Mouse (Mus musculus) hindbrain, embryonic 14.5 days (tissue): Measurements from ENCODE around the gene Fam83f. TPM values are rescaled to one million over a fixed set of nuclear protein-coding genes. Genes with fewer than 3 reads are reported as not detected.

Experiments used
- ATAC-seq: fragments of 200-750 bp; cut with Nextera tagmentation; 2 replicates; pipeline ENCODE4 v1.8.0; 2017; ENCODE audit warnings: moderate number of reproducible peaks, mild to moderate bottlenecking, moderate TSS enrichment, moderate library complexity; ENCODE audit not compliant: low FRiP score
- DNase-seq: peaks from one replicate; pipeline ENCODE4 v3.0.0-alpha.2; 2015; ENCODE audit warnings: low spot score
- H3K27ac ChIP-seq: fragments of 300-500 bp; sonication (generic); 2 replicates; pipeline ENCODE4 v1.5.1; 2014; ENCODE audit warnings: mild to moderate bottlenecking, moderate library complexity
- H3K27me3 ChIP-seq: fragments of 300-500 bp; sonication (generic); 2 replicates; pipeline ENCODE4 v1.6.1; 2014; ENCODE audit warnings: mild to moderate bottlenecking, low read length, mixed read lengths; ENCODE audit not compliant: control insufficient read depth, insufficient read depth
- H3K36me3 ChIP-seq: fragments of 300-500 bp; sonication (generic); replicated peaks from 2 replicates; pipeline ENCODE4 v1.6.1; 2014; ENCODE audit not compliant: control insufficient read depth, insufficient read depth
- H3K4me1 ChIP-seq: fragments of 300-500 bp; sonication (generic); replicated peaks from 2 replicates; pipeline ENCODE4 v1.6.1; 2014; ENCODE audit warnings: antibody characterized with exemption, low read length, mixed read lengths; ENCODE audit not compliant: control insufficient read depth, insufficient read depth
- H3K4me2 ChIP-seq: fragments of 300-500 bp; sonication (generic); replicated peaks from 2 replicates; pipeline ENCODE4 v1.6.1; 2014; ENCODE audit warnings: mild to moderate bottlenecking, moderate library complexity
- H3K4me3 ChIP-seq: fragments of 300-500 bp; sonication (generic); replicated peaks from 2 replicates; pipeline ENCODE4 v1.5.1; 2014; ENCODE audit warnings: mild to moderate bottlenecking, low read length
- H3K9ac ChIP-seq: fragments of 300-500 bp; sonication (generic); 2 replicates; pipeline ENCODE4 v1.6.1; 2014
- H3K9me3 ChIP-seq: fragments of 300-500 bp; sonication (generic); 2 replicates; pipeline ENCODE4 v1.6.1; 2016; ENCODE audit warnings: low read length; ENCODE audit not compliant: control insufficient read depth
- WGBS: fragments of 180-500 bp; shearing (Covaris S2); extraction: QIAGEN DNeasy Blood & Tissue Kit; methylation state at CpG from one replicate; pipeline ENCODE4 v1.1.7; 2014; 5-methylcytosine and 5-hydroxymethylcytosine counted together
- polyA plus RNA-seq: library from polyadenylated mRNA; unstranded; fragments of >200 nt; fragmentation: Nextera tagmentation; extraction: Ambion mirVana; gene quantifications from 2 replicates; pipeline ENCODE4 v1.2.1, GENCODE M21; 2014

The Fam83f gene
- polyA plus RNA-seq, 1 experiment from 2014 or later: 0.20 TPM

DNA sequence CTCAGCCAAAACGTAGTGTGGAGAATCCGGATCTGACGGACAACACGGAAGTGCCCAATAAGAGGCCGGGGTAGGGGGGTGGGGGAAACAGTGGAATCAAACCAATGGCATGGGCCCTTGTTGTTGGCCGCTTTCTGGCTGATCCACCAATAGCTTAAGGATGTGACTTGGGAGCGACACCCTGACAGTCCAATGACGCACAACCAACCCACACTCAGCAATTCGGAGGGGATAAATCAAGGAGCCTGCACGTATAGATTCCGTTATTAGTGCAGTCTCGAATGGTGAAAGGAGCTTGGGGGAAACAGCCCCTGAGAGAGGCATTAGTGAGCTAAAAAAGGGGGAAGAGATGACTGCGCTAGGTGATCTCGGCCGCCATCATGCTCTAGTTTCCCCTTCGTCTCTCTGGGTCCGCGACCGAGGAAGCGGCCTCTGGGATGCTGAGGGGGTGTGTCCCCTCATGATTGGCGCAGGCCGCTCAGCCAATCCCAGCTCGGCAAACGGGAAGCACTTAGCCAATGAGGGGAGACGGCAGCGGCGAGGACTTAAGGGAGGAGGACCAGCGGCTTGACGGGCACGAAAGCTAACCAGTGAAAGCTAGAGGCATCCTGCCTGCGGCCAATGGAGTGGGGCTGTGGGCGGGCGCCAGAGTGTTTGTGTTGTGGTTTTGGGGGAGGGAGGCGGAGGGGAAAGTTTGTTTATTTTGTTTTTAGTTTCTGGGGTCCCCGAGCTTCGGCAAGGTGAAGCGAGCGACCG lies 39.1 kb downstream of the Fam83f start, which contains the start of gene Tnrc6b:
Tnrc6b (plus strand) TSS at position 706 of the 756 bp plus-strand sequence.
- Histone ChIP-seq H3K27ac (peak within 1 kb of the TSS; percentile 90), H3K9me3 (no peaks in the 10 kb centered on the region), H3K36me3 (no peaks in the 10 kb centered on the region), H3K4me3 (peak within 1 kb of the TSS; percentile 95), H3K9ac (peak within 1 kb of the TSS; percentile 88), H3K27me3 (no peaks in the 10 kb centered on the region), H3K4me1 (peaks cover 26% of the 10 kb centered on the region), H3K4me2 (peak within 1 kb of the TSS; percentile 85)
- DNase-seq: peak; percentile 98
- ATAC-seq: peak; percentile 96
- WGBS: 1% methylated on average over 39 of the region's 39 CpGs

- peaks cover 21% of the 10 kb centered on the region for H3K4me1 ChIP-seq
Observed at GRCm38 (mm10) chr15:80711401-80712151, 39.9 kb downstream of the Fam83f start.

DNA sequence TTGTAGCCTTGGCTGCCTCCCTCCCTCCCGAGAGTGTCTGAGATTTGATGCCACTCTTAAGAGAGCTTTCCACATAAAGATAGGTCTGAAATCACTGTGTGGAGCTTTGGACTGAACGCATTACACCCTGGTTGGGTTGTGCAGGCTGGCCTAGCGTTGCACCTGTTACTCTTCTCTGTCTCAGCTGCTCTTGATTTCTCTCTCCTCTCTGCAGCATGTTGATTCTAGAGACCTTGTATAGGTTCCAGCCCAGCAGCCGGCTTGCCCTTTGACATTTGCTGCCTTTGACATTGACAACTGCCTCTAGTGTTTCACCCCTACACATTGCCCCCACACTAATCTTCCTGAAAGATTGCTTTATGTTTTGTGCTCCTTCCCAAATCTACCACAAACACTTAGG lies 42.7 kb downstream of the Fam83f start:
- Histone ChIP-seq H3K27ac (no peak overlapping the region), H3K9me3 (no peaks in the 10 kb centered on the region), H3K4me3 (no peak overlapping the region), H3K9ac (no peak overlapping the region), H3K4me2 (no peak overlapping the region), H3K27me3 (no peaks in the 10 kb centered on the region), H3K4me1 (0 out of 2 replicates have a peak, but pooled peaks cover 9% of the 10 kb centered on the region), H3K36me3 (no peaks in the 10 kb centered on the region)
- ATAC-seq (no peak), DNase-seq (no peak)
- 81% methylated on average over 4 of the region's 4 CpGs for WGBS

More at GRCm38 (mm10) chr15:80711401-80712151, 39.9 kb downstream of the Fam83f start:
- peak; percentile 34; the same call in 1 of the 2 replicates for ATAC-seq
- H3K36me3 ChIP-seq: no peaks in the 10 kb centered on the region
- under 1% methylated on average over 67 of the region's 106 CpGs for WGBS
- peak; percentile 58 for DNase-seq
- peak overlapping the region; percentile 88 for H3K9ac ChIP-seq
- peak overlapping the region; percentile 90 for H3K27ac ChIP-seq
- H3K9me3 ChIP-seq: no peaks in the 10 kb centered on the region
- peak overlapping the region; percentile 95 for H3K4me3 ChIP-seq
- no peaks in the 10 kb centered on the region for H3K27me3 ChIP-seq
- H3K4me2 ChIP-seq: peak overlapping the region; percentile 85

- ATAC-seq (no peak), DNase-seq (no peak)
- Histone ChIP-seq H3K4me1 (0 out of 2 replicates have a peak, but pooled peaks cover 3% of the 10 kb centered on the region), H3K4me3 (no peak overlapping the region), H3K9me3 (no peaks in the 10 kb centered on the region), H3K9ac (no peak overlapping the region), H3K36me3 (no peaks in the 10 kb centered on the region), H3K4me2 (no peak overlapping the region), H3K27me3 (no peaks in the 10 kb centered on the region), H3K27ac (no peak overlapping the region)
- WGBS: 82% methylated on average over 8 of the region's 8 CpGs
Observed at GRCm38 (mm10) chr15:80716631-80717135, 45.0 kb downstream of the Fam83f start.

DNA sequence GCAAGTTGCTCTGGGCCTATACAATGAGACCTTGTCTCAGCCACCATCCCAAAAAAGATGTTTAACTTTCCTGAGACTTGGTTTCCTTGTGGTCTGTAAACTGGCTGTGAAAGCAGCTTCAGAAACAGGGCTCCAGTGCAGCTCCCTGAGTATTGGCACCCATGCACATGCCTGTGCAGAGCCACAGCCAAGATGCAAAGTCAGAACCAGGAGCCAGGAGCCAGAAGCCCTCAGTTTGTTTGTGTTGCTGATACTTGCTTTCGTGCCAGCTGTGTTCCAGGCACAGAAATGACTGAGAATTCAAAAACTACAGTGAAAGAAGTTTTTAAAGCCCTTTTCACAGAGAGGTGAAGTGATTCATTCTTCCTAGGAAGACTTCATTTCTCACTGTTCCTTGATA lies 45.8 kb downstream of the Fam83f start:
- Histone ChIP-seq H3K4me1 (0 out of 2 replicates have a peak, but pooled peaks cover under 1% of the 10 kb centered on the region), H3K27me3 (no peaks in the 10 kb centered on the region), H3K4me2 (no peak overlapping the region), H3K27ac (no peak overlapping the region), H3K9ac (no peak overlapping the region), H3K9me3 (no peaks in the 10 kb centered on the region), H3K36me3 (no peaks in the 10 kb centered on the region), H3K4me3 (no peak overlapping the region)
- no peak for DNase-seq
- ATAC-seq: no peak
- WGBS: 63% methylated on average over 1 of the region's 1 CpGs

DNA sequence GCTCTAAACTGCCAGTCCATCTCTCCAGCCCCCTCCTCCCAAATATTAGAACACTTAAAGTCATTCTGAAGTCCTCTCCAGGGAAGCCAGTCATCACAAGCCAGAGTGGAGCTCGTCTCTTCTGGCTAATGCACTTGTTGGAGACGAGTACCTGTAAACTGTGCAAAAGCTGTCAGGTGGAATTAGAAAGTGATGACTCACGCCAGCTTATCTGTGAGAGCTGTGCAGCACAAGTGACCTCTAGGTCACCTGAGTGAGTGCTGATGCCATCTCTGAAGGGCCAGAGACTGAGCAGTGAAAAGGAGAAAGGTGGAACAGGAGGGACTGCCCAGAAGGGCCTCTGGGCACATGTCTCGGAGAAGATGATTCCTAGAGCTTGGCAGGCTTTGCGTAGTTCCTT lies 48.6 kb downstream of the Fam83f start:
- H3K4me1 ChIP-seq: no peaks in the 10 kb centered on the region
- H3K4me3 ChIP-seq: no peak overlapping the region
- no peak overlapping the region for H3K4me2 ChIP-seq
- H3K27me3 ChIP-seq: no peaks in the 10 kb centered on the region
- H3K9me3 ChIP-seq: no peaks in the 10 kb centered on the region
- ATAC-seq: no peak
- WGBS: 88% methylated on average over 5 of the region's 5 CpGs
- no peak overlapping the region for H3K27ac ChIP-seq
- no peaks in the 10 kb centered on the region for H3K36me3 ChIP-seq
- no peak for DNase-seq
- no peak overlapping the region for H3K9ac ChIP-seq

- Histone ChIP-seq H3K9me3 (no peaks in the 10 kb centered on the region), H3K4me1 (no peaks in the 10 kb centered on the region), H3K27me3 (no peaks in the 10 kb centered on the region), H3K27ac (no peak overlapping the region), H3K4me3 (no peak overlapping the region), H3K4me2 (no peak overlapping the region), H3K36me3 (no peaks in the 10 kb centered on the region), H3K9ac (no peak overlapping the region)
- 85% methylated on average over 6 of the region's 6 CpGs for WGBS
- ATAC-seq (no peak), DNase-seq (no peak)
Observed at GRCm38 (mm10) chr15:80721861-80722260, 50.2 kb downstream of the Fam83f start.

DNA sequence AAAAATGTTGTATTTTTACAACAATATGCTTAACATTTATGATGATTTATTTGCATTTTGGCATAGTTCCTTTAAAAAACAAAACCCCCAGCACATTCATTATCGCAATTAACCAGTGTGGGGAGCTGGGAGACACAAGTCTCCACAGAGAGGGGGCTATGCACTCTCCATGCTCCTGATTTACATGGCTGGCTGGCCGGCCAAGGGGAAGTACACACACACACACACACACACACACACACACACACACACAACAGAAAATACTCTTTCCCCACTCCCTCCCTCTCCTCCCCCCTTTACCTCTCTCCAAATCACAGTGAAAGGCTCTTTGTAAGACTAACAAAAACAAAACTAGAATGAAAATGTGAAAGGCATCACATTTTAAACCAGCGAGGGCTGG lies 50.7 kb downstream of the Fam83f start:
- Histone ChIP-seq H3K27ac (no peak overlapping the region), H3K9ac (no peak overlapping the region), H3K36me3 (no peaks in the 10 kb centered on the region), H3K9me3 (no peaks in the 10 kb centered on the region), H3K27me3 (no peaks in the 10 kb centered on the region), H3K4me3 (no peak overlapping the region), H3K4me1 (no peaks in the 10 kb centered on the region), H3K4me2 (no peak overlapping the region)
- WGBS: 54% methylated on average over 3 of the region's 3 CpGs
- ATAC-seq (no peak; the same call in 1 of the 2 replicates), DNase-seq (no peak)

DNA sequence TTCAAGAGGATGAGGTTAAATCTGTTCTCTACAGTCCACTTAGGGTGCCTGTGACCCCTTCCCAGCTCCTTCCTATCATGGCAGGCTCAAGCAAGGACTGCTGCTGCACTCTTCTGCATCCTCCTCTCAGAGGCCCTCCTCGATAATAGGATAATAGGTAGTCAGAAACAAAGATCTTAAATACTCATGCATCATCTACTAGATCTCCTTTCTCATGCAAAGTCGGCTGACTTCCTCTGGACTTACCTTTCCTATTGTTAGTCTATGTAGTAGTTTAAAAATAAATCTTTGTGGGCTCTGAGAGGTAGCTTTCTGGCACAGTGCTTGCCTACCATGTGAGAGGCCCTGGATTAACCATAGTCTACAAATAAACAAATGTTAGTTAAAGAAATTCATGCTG lies 57.8 kb downstream of the Fam83f start:
- no peak for ATAC-seq
- no peaks in the 10 kb centered on the region for H3K9me3 ChIP-seq
- H3K27me3 ChIP-seq: no peaks in the 10 kb centered on the region
- H3K4me2 ChIP-seq: no peak overlapping the region
- no peak for DNase-seq
- WGBS: 68% methylated on average over 2 of the region's 2 CpGs
- H3K9ac ChIP-seq: no peak overlapping the region
- no peak overlapping the region for H3K27ac ChIP-seq
- no peak overlapping the region for H3K4me3 ChIP-seq
- no peaks in the 10 kb centered on the region for H3K4me1 ChIP-seq
- H3K36me3 ChIP-seq: no peaks in the 10 kb centered on the region
